Mouse (Mus musculus) kidney, embryonic 16.5 days (tissue): ENCODE results near the gene Slc25a14. TPM values are rescaled to one million over a fixed set of nuclear protein-coding genes. Genes with fewer than 3 reads are reported as not detected.

Experiments used
- ATAC-seq: fragments of 200-750 bp; cut with Nextera tagmentation; 2 replicates; pipeline ENCODE4 v1.8.0; 2017; ENCODE audit warnings: moderate TSS enrichment; ENCODE audit not compliant: low FRiP score, low TSS enrichment
- H3K27ac ChIP-seq: fragments of 300-500 bp; sonication (generic); 2 replicates; pipeline ENCODE4 v1.5.1; 2014; ENCODE audit warnings: low read length
- H3K27me3 ChIP-seq: fragments of 300-500 bp; sonication (generic); 2 replicates; pipeline ENCODE4 v1.6.1; 2014; ENCODE audit warnings: low read length, control low read depth, mixed read lengths; ENCODE audit not compliant: insufficient read depth
- H3K36me3 ChIP-seq: fragments of 300-500 bp; sonication (generic); 2 replicates; pipeline ENCODE4 v1.6.1; 2014; ENCODE audit warnings: low read length, control low read depth, mixed read lengths; ENCODE audit not compliant: insufficient read depth
- H3K4me1 ChIP-seq: fragments of 300-500 bp; sonication (generic); 2 replicates; pipeline ENCODE4 v1.6.1; 2014; ENCODE audit warnings: low read length, control low read depth, mixed read lengths; ENCODE audit not compliant: insufficient read depth
- H3K4me2 ChIP-seq: fragments of 300-500 bp; sonication (generic); replicated peaks from 2 replicates; pipeline ENCODE4 v1.6.1; 2014; ENCODE audit warnings: low read depth, low read length
- H3K4me3 ChIP-seq: fragments of 300-500 bp; sonication (generic); 2 replicates; pipeline ENCODE4 v1.5.1; 2014; ENCODE audit warnings: mild to moderate bottlenecking, low read length
- H3K9ac ChIP-seq: fragments of 300-500 bp; sonication (generic); replicated peaks from 2 replicates; pipeline ENCODE4 v1.6.1; 2014; ENCODE audit warnings: low read length
- H3K9me3 ChIP-seq: fragments of 300-500 bp; sonication (generic); 2 replicates; pipeline ENCODE4 v1.6.1; 2016; ENCODE audit warnings: low read length, control low read depth
- WGBS: fragments of 180-500 bp; shearing (Covaris S2); extraction: QIAGEN DNeasy Blood & Tissue Kit; methylation state at CpG from one replicate; pipeline ENCODE4 v1.1.7; 2014; 5-methylcytosine and 5-hydroxymethylcytosine counted together
- polyA plus RNA-seq: library from polyadenylated mRNA; unstranded; fragments of >200 nt; fragmentation: Nextera tagmentation; extraction: Ambion mirVana; gene quantifications from 2 replicates; pipeline ENCODE4 v1.2.1, GENCODE M21; 2015

The Slc25a14 gene
- polyA plus RNA-seq, 1 experiment from 2014 or later: 15.7 TPM

- no peak overlapping the region for H3K9ac ChIP-seq
- H3K27ac ChIP-seq: no peak overlapping the region
- H3K36me3 ChIP-seq: no peaks in the 10 kb centered on the region
- no peak for ATAC-seq
- no peaks in the 10 kb centered on the region for H3K9me3 ChIP-seq
- H3K4me2 ChIP-seq: no peak overlapping the region
- WGBS: 92% methylated on average over 2 of the region's 2 CpGs
- no peaks in the 10 kb centered on the region for H3K4me1 ChIP-seq
- no peaks in the 10 kb centered on the region for H3K27me3 ChIP-seq
- H3K4me3 ChIP-seq: no peak overlapping the region
These were observed 20.9 kb downstream of the Slc25a14 start for GRCm38 (mm10) chrX:48644122-48644521.

- Histone ChIP-seq H3K9ac (no peak overlapping the region), H3K9me3 (no peaks in the 10 kb centered on the region), H3K4me3 (no peak overlapping the region), H3K27me3 (no peaks in the 10 kb centered on the region), H3K36me3 (no peaks in the 10 kb centered on the region), H3K4me1 (no peaks in the 10 kb centered on the region), H3K4me2 (no peak overlapping the region), H3K27ac (no peak overlapping the region)
- ATAC-seq: peak; percentile 67; the same call in 1 of the 2 replicates
- WGBS: 28% methylated on average over 6 of the region's 6 CpGs
These were observed 43.6 kb downstream of the Slc25a14 start for GRCm38 (mm10) chrX:48666807-48667206.

- no peak overlapping the region for H3K4me2 ChIP-seq
- no peak overlapping the region for H3K4me3 ChIP-seq
- no peaks in the 10 kb centered on the region for H3K36me3 ChIP-seq
- H3K27ac ChIP-seq: no peak overlapping the region
- no peaks in the 10 kb centered on the region for H3K4me1 ChIP-seq
- WGBS: 63% methylated on average over 3 of the region's 3 CpGs
- H3K9me3 ChIP-seq: no peaks in the 10 kb centered on the region
- no peak for ATAC-seq
- H3K9ac ChIP-seq: no peak overlapping the region
- H3K27me3 ChIP-seq: no peaks in the 10 kb centered on the region
These were observed 46.4 kb downstream of the Slc25a14 start for GRCm38 (mm10) chrX:48669588-48669987.

DNA sequence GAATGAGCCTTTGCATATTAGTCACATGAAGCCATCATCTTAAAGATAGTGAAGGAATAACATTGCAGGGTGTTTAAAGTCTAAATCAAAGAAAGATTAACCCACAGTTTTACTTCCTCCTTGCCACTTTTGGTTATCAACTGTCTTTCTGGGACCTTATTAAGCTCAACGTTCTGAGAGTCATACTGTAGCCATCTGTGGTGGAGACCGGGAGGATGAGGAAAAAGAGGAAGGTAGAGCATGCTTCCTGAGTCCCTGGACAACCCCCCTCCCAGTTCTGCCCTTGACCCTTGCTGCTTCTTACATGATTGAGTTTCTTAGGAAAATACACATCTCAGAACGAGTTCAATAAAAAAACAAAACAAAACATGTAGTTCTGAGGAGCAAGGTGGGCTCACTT, 48.5 kb downstream of the Slc25a14 start:
- Histone ChIP-seq H3K9me3 (no peaks in the 10 kb centered on the region), H3K4me1 (no peaks in the 10 kb centered on the region), H3K27me3 (no peaks in the 10 kb centered on the region), H3K9ac (no peak overlapping the region), H3K4me2 (no peak overlapping the region), H3K36me3 (no peaks in the 10 kb centered on the region), H3K27ac (no peak overlapping the region), H3K4me3 (no peak overlapping the region)
- ATAC-seq: no peak
- 49% methylated on average over 3 of the region's 3 CpGs for WGBS

DNA sequence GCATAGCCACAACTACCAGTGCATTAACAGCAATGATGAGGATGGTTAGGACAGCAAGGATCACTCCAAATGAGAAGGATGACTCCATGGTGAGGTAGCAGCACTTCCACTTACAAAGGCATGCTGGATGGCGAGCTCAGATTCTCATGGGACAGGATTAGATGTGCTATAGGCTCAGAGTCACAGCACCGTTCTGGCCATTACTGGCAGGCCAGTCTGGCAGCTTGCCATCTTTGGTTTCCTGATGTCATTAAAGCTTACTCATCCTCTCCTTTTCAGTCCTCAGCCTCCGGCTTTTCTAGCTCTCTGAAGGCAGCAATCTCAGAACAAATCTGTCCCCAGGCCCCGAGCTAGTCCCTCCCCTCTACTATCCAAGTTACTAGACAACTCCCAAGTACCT, 51.0 kb downstream of the Slc25a14 start, which contains the start of gene Gpr119:
TSS of gene Gpr119 (minus strand) at position 308 of the 400 bp plus-strand sequence.
- Histone ChIP-seq H3K9me3 (no peaks in the 10 kb centered on the region), H3K4me2 (no peak within 1 kb of the TSS), H3K36me3 (no peaks in the 10 kb centered on the region), H3K4me3 (no peak within 1 kb of the TSS), H3K4me1 (no peaks in the 10 kb centered on the region), H3K27me3 (no peaks in the 10 kb centered on the region), H3K9ac (no peak within 1 kb of the TSS), H3K27ac (no peak within 1 kb of the TSS)
- 64% methylated on average over 4 of the region's 4 CpGs for WGBS
- no peak for ATAC-seq

- Histone ChIP-seq H3K9ac (no peak overlapping the region), H3K4me2 (no peak overlapping the region), H3K36me3 (no peaks in the 10 kb centered on the region), H3K9me3 (no peaks in the 10 kb centered on the region), H3K4me1 (no peaks in the 10 kb centered on the region), H3K27me3 (no peaks in the 10 kb centered on the region), H3K4me3 (no peak overlapping the region), H3K27ac (no peak overlapping the region)
- ATAC-seq: no peak
- 14% methylated on average over 3 of the region's 3 CpGs for whole genome bisulfite sequencing
These were observed 60.2 kb downstream of the Slc25a14 start for GRCm38 (mm10) chrX:48683451-48683850.

DNA sequence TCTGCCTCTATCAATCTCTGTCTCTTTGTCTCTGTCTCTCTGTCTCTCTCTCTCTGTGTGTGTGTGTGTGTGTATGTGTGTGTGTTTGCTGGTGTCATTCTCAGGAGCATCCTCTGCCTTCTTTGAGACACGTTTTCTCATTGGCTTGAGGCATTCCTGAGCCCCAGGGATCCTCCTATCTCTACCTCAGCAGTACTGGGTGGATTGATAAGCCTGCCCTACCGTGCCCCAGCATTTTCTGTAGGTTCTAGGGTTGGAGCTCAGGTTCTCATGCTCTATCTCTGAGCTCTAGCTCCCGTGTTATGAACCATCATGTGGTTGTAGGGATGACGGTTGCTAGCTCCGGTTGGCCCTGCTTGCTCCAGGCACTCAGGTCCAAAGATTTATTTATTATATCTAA, 60.6 kb downstream of the Slc25a14 start:
- no peaks in the 10 kb centered on the region for H3K36me3 ChIP-seq

GRCm38 (mm10) chrX:48694460-48694859, 71.2 kb downstream of the Slc25a14 start:
- Histone ChIP-seq H3K36me3 (0 out of 2 replicates have a peak, but pooled peaks cover 6% of the 10 kb centered on the region), H3K4me1 (0 out of 2 replicates have a peak, but pooled peaks cover 3% of the 10 kb centered on the region), H3K4me3 (peak overlapping the region; percentile 63), H3K27ac (no peak overlapping the region), H3K9ac (no peak overlapping the region), H3K27me3 (no peaks in the 10 kb centered on the region), H3K4me2 (peak overlapping the region; percentile 45), H3K9me3 (no peaks in the 10 kb centered on the region)
- ATAC-seq: peak; percentile 85
- 24% methylated on average over 6 of the region's 6 CpGs for WGBS

More for the DNA sequence above, 60.6 kb downstream of the Slc25a14 start:
- no peak overlapping the region for H3K9ac ChIP-seq
- ATAC-seq: no peak
- no peak overlapping the region for H3K27ac ChIP-seq
- H3K4me2 ChIP-seq: no peak overlapping the region
- H3K4me1 ChIP-seq: no peaks in the 10 kb centered on the region
- H3K4me3 ChIP-seq: no peak overlapping the region
- H3K27me3 ChIP-seq: no peaks in the 10 kb centered on the region
- H3K9me3 ChIP-seq: no peaks in the 10 kb centered on the region
- WGBS: 75% methylated on average over 5 of the region's 5 CpGs

- ATAC-seq: peak; percentile 98
- no peak within 1 kb of the TSS for H3K27ac ChIP-seq
- no peaks in the 10 kb centered on the region for H3K27me3 ChIP-seq
- 13% methylated on average over 41 of the region's 42 CpGs for WGBS
- H3K36me3 ChIP-seq: 0 out of 2 replicates have a peak, but pooled peaks cover 6% of the 10 kb centered on the region
- peak within 1 kb of the TSS; percentile 56 for H3K4me2 ChIP-seq
- H3K4me3 ChIP-seq: peak within 1 kb of the TSS; percentile 63
- no peaks in the 10 kb centered on the region for H3K9me3 ChIP-seq
- peak within 1 kb of the TSS; percentile 72 for H3K9ac ChIP-seq
- 0 out of 2 replicates have a peak, but pooled peaks cover 3% of the 10 kb centered on the region for H3K4me1 ChIP-seq
These were observed 71.7 kb downstream of the Slc25a14 start, which contains the start of gene Rbmx2 for GRCm38 (mm10) chrX:48694864-48695371. Gene Rbmx2 (plus strand): TSS chrX:48695004.

GRCm38 (mm10) chrX:48709701-48710100, 86.5 kb downstream of the Slc25a14 start:
- H3K4me2 ChIP-seq: no peak overlapping the region
- WGBS: 85% methylated on average over 10 of the region's 10 CpGs
- 0 out of 2 replicates have a peak, but pooled peaks cover 4% of the 10 kb centered on the region for H3K36me3 ChIP-seq
- H3K27ac ChIP-seq: no peak overlapping the region
- no peak for ATAC-seq
- H3K9ac ChIP-seq: no peak overlapping the region
- no peaks in the 10 kb centered on the region for H3K4me1 ChIP-seq
- H3K4me3 ChIP-seq: no peak overlapping the region
- no peaks in the 10 kb centered on the region for H3K27me3 ChIP-seq
- H3K9me3 ChIP-seq: no peaks in the 10 kb centered on the region
